Mouse (Mus musculus) kidney, embryonic 16.5 days (tissue): ENCODE measurements around the gene Cbx3. TPM values are rescaled to one million over a fixed set of nuclear protein-coding genes. Genes with fewer than 3 reads are reported as not detected.
"Not testable (repeated sequence)": the region's sequence is repeated elsewhere in the genome, so short reads cannot be mapped to it uniquely, and the experiment has no call there.

Source experiments
- ATAC-seq: fragments of 200-750 bp; cut with Nextera tagmentation; 2 replicates; pipeline ENCODE4 v1.8.0; 2017; ENCODE audit warnings: moderate TSS enrichment; ENCODE audit not compliant: low FRiP score, low TSS enrichment
- H3K27ac ChIP-seq: fragments of 300-500 bp; sonication (generic); 2 replicates; pipeline ENCODE4 v1.5.1; 2014; ENCODE audit warnings: low read length
- H3K27me3 ChIP-seq: fragments of 300-500 bp; sonication (generic); 2 replicates; pipeline ENCODE4 v1.6.1; 2014; ENCODE audit warnings: low read length, control low read depth, mixed read lengths; ENCODE audit not compliant: insufficient read depth
- H3K36me3 ChIP-seq: fragments of 300-500 bp; sonication (generic); 2 replicates; pipeline ENCODE4 v1.6.1; 2014; ENCODE audit warnings: low read length, control low read depth, mixed read lengths; ENCODE audit not compliant: insufficient read depth
- H3K4me1 ChIP-seq: fragments of 300-500 bp; sonication (generic); 2 replicates; pipeline ENCODE4 v1.6.1; 2014; ENCODE audit warnings: low read length, control low read depth, mixed read lengths; ENCODE audit not compliant: insufficient read depth
- H3K4me2 ChIP-seq: fragments of 300-500 bp; sonication (generic); replicated peaks from 2 replicates; pipeline ENCODE4 v1.6.1; 2014; ENCODE audit warnings: low read depth, low read length
- H3K4me3 ChIP-seq: fragments of 300-500 bp; sonication (generic); 2 replicates; pipeline ENCODE4 v1.5.1; 2014; ENCODE audit warnings: mild to moderate bottlenecking, low read length
- H3K9ac ChIP-seq: fragments of 300-500 bp; sonication (generic); replicated peaks from 2 replicates; pipeline ENCODE4 v1.6.1; 2014; ENCODE audit warnings: low read length
- H3K9me3 ChIP-seq: fragments of 300-500 bp; sonication (generic); 2 replicates; pipeline ENCODE4 v1.6.1; 2016; ENCODE audit warnings: low read length, control low read depth
- WGBS: fragments of 180-500 bp; shearing (Covaris S2); extraction: QIAGEN DNeasy Blood & Tissue Kit; methylation state at CpG from one replicate; pipeline ENCODE4 v1.1.7; 2014; 5-methylcytosine and 5-hydroxymethylcytosine counted together
- polyA plus RNA-seq: library from polyadenylated mRNA; unstranded; fragments of >200 nt; fragmentation: Nextera tagmentation; extraction: Ambion mirVana; gene quantifications from 2 replicates; pipeline ENCODE4 v1.2.1, GENCODE M21; 2015

Cbx3 gene
- polyA plus RNA-seq, 1 experiment from 2014 or later = 421 TPM

GRCm38 (mm10) chr6:51467649-51468048 is 2.5 kb upstream of the Cbx3 start:
- ATAC-seq = no peak
- Histone ChIP-seq H3K27ac (no peak overlapping the region), H3K4me2 (peak overlapping the region; percentile 57), H3K9me3 (no peaks in the 10 kb centered on the region), H3K4me3 (peak overlapping the region; percentile 57), H3K27me3 (no peaks in the 10 kb centered on the region), H3K4me1 (peaks cover 33% of the 10 kb centered on the region), H3K9ac (peak overlapping the region; percentile 46; the same call in 1 of the 2 replicates), H3K36me3 (peaks cover 30% of the 10 kb centered on the region)
- WGBS = 0% methylated on average over 2 of the region's 2 CpGs

GRCm38 (mm10) chr6:51468891-51469561 is 1.1 kb upstream of the Cbx3 start:
- H3K27ac ChIP-seq = peak overlapping the region; percentile 100
- no peaks in the 10 kb centered on the region for H3K9me3 ChIP-seq
- H3K4me1 ChIP-seq = peaks cover 37% of the 10 kb centered on the region
- no peaks in the 10 kb centered on the region for H3K27me3 ChIP-seq
- WGBS = under 1% methylated on average over 44 of the region's 63 CpGs
- H3K36me3 ChIP-seq = peaks cover 28% of the 10 kb centered on the region
- peak; percentile 17 for ATAC-seq
- peak overlapping the region; percentile 96 for H3K4me3 ChIP-seq
- H3K4me2 ChIP-seq = peak overlapping the region; percentile 50; the same call in 1 of the 2 replicates
- peak overlapping the region; percentile 100 for H3K9ac ChIP-seq

GRCm38 (mm10) chr6:51469715-51470310 is 347 bp upstream of the Cbx3 start, which contains the start of gene Hnrnpa2b1:
Gene Hnrnpa2b1 (minus strand): TSS chr6:51469894.
- Histone ChIP-seq H3K27ac (peak within 1 kb of the TSS; percentile 100), H3K4me2 (peak within 1 kb of the TSS; percentile 50), H3K4me1 (peaks cover 35% of the 10 kb centered on the region), H3K9me3 (no peaks in the 10 kb centered on the region), H3K9ac (peak within 1 kb of the TSS; percentile 100), H3K36me3 (peaks cover 26% of the 10 kb centered on the region), H3K4me3 (peak within 1 kb of the TSS; percentile 96), H3K27me3 (no peaks in the 10 kb centered on the region)
- under 1% methylated on average over 63 of the region's 63 CpGs for WGBS
- peak; percentile 95 for ATAC-seq

- no peak for ATAC-seq
- Histone ChIP-seq H3K4me2 (peak overlapping the region; percentile 48), H3K4me1 (peaks cover 27% of the 10 kb centered on the region), H3K4me3 (peak overlapping the region; percentile 96), H3K27ac (peak overlapping the region; percentile 100), H3K9me3 (no peaks in the 10 kb centered on the region), H3K27me3 (no peaks in the 10 kb centered on the region), H3K36me3 (peaks cover 27% of the 10 kb centered on the region), H3K9ac (peak overlapping the region; percentile 100)
- WGBS = 0% methylated on average over 10 of the region's 10 CpGs
Measured at GRCm38 (mm10) chr6:51471179-51471505, 982 bp downstream of the Cbx3 start.

- Histone ChIP-seq H3K27ac (no peak overlapping the region), H3K9ac (peak overlapping the region; percentile 68), H3K4me2 (peak overlapping the region; percentile 80), H3K4me3 (peak overlapping the region; percentile 47), H3K27me3 (no peaks in the 10 kb centered on the region), H3K36me3 (peaks cover 28% of the 10 kb centered on the region), H3K9me3 (no peaks in the 10 kb centered on the region), H3K4me1 (peaks cover 21% of the 10 kb centered on the region)
- 3% methylated on average over 3 of the region's 3 CpGs for WGBS
- no peak for ATAC-seq
Measured at GRCm38 (mm10) chr6:51471782-51472181, 1.6 kb downstream of the Cbx3 start.

GRCm38 (mm10) chr6:51472213-51472612 is 2.1 kb downstream of the Cbx3 start:
- H3K9me3 ChIP-seq = no peaks in the 10 kb centered on the region
- ATAC-seq = no peak
- WGBS = 37% methylated on average over 4 of the region's 4 CpGs
- no peak overlapping the region for H3K27ac ChIP-seq
- H3K9ac ChIP-seq = peak overlapping the region; percentile 68
- H3K4me2 ChIP-seq = peak overlapping the region; percentile 80
- peaks cover 27% of the 10 kb centered on the region for H3K36me3 ChIP-seq
- no peaks in the 10 kb centered on the region for H3K27me3 ChIP-seq
- peaks cover 17% of the 10 kb centered on the region for H3K4me1 ChIP-seq
- H3K4me3 ChIP-seq = peak overlapping the region; percentile 47

- Histone ChIP-seq H3K4me1 (no peaks in the 10 kb centered on the region), H3K9ac (no peak overlapping the region), H3K36me3 (peaks cover 58% of the 10 kb centered on the region), H3K27me3 (no peaks in the 10 kb centered on the region), H3K9me3 (no peaks in the 10 kb centered on the region), H3K4me3 (no peak overlapping the region), H3K4me2 (no peak overlapping the region), H3K27ac (no peak overlapping the region)
- no peak for ATAC-seq
- WGBS = 90% methylated on average over 4 of the region's 4 CpGs
Measured at GRCm38 (mm10) chr6:51479136-51479731, 9.1 kb downstream of the Cbx3 start.

GRCm38 (mm10) chr6:51481548-51481947 is 11.4 kb downstream of the Cbx3 start:
- peaks cover 48% of the 10 kb centered on the region for H3K36me3 ChIP-seq
- H3K9ac ChIP-seq = no peak overlapping the region
- no peaks in the 10 kb centered on the region for H3K27me3 ChIP-seq
- H3K4me1 ChIP-seq = no peaks in the 10 kb centered on the region
- H3K9me3 ChIP-seq = no peaks in the 10 kb centered on the region
- H3K4me3 ChIP-seq = no peak overlapping the region
- no peak overlapping the region for H3K4me2 ChIP-seq
- H3K27ac ChIP-seq = 0 out of 2 replicates have a peak overlapping the region, but pooled peaks have one; percentile 34
- 82% methylated on average over 8 of the region's 8 CpGs for WGBS
- ATAC-seq = no peak

GRCm38 (mm10) chr6:51483861-51484260 is 13.7 kb downstream of the Cbx3 start:
- no peak for ATAC-seq
- Histone ChIP-seq H3K27ac (no peak overlapping the region), H3K27me3 (no peaks in the 10 kb centered on the region), H3K4me1 (no peaks in the 10 kb centered on the region), H3K9me3 (0 out of 2 replicates have a peak, but pooled peaks cover 10% of the 10 kb centered on the region), H3K9ac (no peak overlapping the region), H3K4me3 (no peak overlapping the region), H3K4me2 (no peak overlapping the region), H3K36me3 (peaks cover 40% of the 10 kb centered on the region)
- WGBS = 95% methylated on average over 3 of the region's 3 CpGs

GRCm38 (mm10) chr6:51484556-51484955 is 14.4 kb downstream of the Cbx3 start:
- not testable (repeated sequence) for H3K27ac ChIP-seq, H3K4me3 ChIP-seq, H3K4me2 ChIP-seq, H3K4me1 ChIP-seq, H3K27me3 ChIP-seq, H3K9ac ChIP-seq, ATAC-seq, H3K9me3 ChIP-seq
- 91% methylated on average over 8 of the region's 8 CpGs for WGBS
- peaks cover 33% of the 10 kb centered on the region for H3K36me3 ChIP-seq
